Mouse (Mus musculus): ENCODE results near the gene Kmt2c.

Gene Kmt2c

GRCm38 (mm10) chr5:25383581-25383980 lies 115.0 kb downstream of the Kmt2c start:
- DNase-seq (ENCODE audit: low read depth, low spot score) = no peak

GRCm38 (mm10) chr5:25379188-25379587 lies 119.4 kb downstream of the Kmt2c start:
- DNase-seq (ENCODE audit: low read depth, low spot score) = no peak

GRCm38 (mm10) chr5:25368420-25368819 lies 130.2 kb downstream of the Kmt2c start:
- no peak for DNase-seq (ENCODE audit: low read depth, low spot score)

GRCm38 (mm10) chr5:25367126-25367525 lies 131.5 kb downstream of the Kmt2c start:
- no peak for DNase-seq (ENCODE audit: low read depth, low spot score)

- DNase-seq (ENCODE audit: low read depth, low spot score) = no peak
Measured at GRCm38 (mm10) chr5:25353509-25353908, 145.1 kb downstream of the Kmt2c start.

- DNase-seq (ENCODE audit: low read depth, low spot score) = no peak
Measured at GRCm38 (mm10) chr5:25331322-25331721, 167.3 kb downstream of the Kmt2c start.

GRCm38 (mm10) chr5:25313881-25314280 lies 184.7 kb downstream of the Kmt2c start:
- DNase-seq (ENCODE audit: low read depth, low spot score) = no peak

- DNase-seq (ENCODE audit: low read depth, low spot score) = no peak
Measured at GRCm38 (mm10) chr5:25310226-25310625, 188.4 kb downstream of the Kmt2c start.

- DNase-seq (ENCODE audit: low read depth, low spot score) = no peak
Measured at GRCm38 (mm10) chr5:25296830-25297229, 201.8 kb downstream of the Kmt2c start.

- no peak for DNase-seq (ENCODE audit: low read depth, low spot score)
Measured at GRCm38 (mm10) chr5:25283988-25284387, 214.6 kb downstream of the Kmt2c start.

- no peak for DNase-seq (ENCODE audit: low read depth, low spot score)
Measured at GRCm38 (mm10) chr5:25276365-25276764, 222.2 kb downstream of the Kmt2c start.

GRCm38 (mm10) chr5:25275629-25276028 lies 223.0 kb downstream of the Kmt2c start:
- no peak for DNase-seq (ENCODE audit: low read depth, low spot score)

GRCm38 (mm10) chr5:25268258-25268888 lies 230.2 kb downstream of the Kmt2c start:
- no peak for DNase-seq (ENCODE audit: low read depth, low spot score)

- DNase-seq (ENCODE audit: low read depth, low spot score) = no peak
Measured at GRCm38 (mm10) chr5:25262266-25262665, 236.3 kb downstream of the Kmt2c start.

- no peak for DNase-seq (ENCODE audit: low read depth, low spot score)
Measured at GRCm38 (mm10) chr5:25261452-25261851, 237.1 kb downstream of the Kmt2c start.

GRCm38 (mm10) chr5:25256686-25257085 lies 241.9 kb downstream of the Kmt2c start:
- no peak for DNase-seq (ENCODE audit: low read depth, low spot score)

GRCm38 (mm10) chr5:25254491-25254890 lies 244.1 kb downstream of the Kmt2c start:
- no peak for DNase-seq (ENCODE audit: low read depth, low spot score)

- DNase-seq (ENCODE audit: low read depth, low spot score) = no peak
Measured at GRCm38 (mm10) chr5:25252825-25253544, 245.6 kb downstream of the Kmt2c start.

- DNase-seq (ENCODE audit: low read depth, low spot score) = no peak
Measured at GRCm38 (mm10) chr5:25252423-25252822, 246.2 kb downstream of the Kmt2c start.

GRCm38 (mm10) chr5:25247036-25247435 lies 251.5 kb downstream of the Kmt2c start:
- DNase-seq (ENCODE audit: low read depth, low spot score) = no peak

- no peak for DNase-seq (ENCODE audit: low read depth, low spot score)
Measured at GRCm38 (mm10) chr5:25246473-25246865, 252.1 kb downstream of the Kmt2c start.

- no peak for DNase-seq (ENCODE audit: low read depth, low spot score)
Measured at GRCm38 (mm10) chr5:25245806-25246472, 252.6 kb downstream of the Kmt2c start.

GRCm38 (mm10) chr5:25243101-25243500 lies 255.5 kb downstream of the Kmt2c start:
- DNase-seq (ENCODE audit: low read depth, low spot score) = no peak
